Mouse (Mus musculus) layer of hippocampus, postnatal 25 days (tissue): ENCODE results near the gene Cux1. TPM values are rescaled to one million over a fixed set of nuclear protein-coding genes. Genes with fewer than 3 reads are reported as not detected.

Source experiments
- DNase-seq, 2 experiments: peaks; one replicate each; pipeline ENCODE4 v3.0.0; 2022; ENCODE audit warnings: mixed read lengths in 2 of 2, low spot score in 1 of 2; ENCODE audit errors: extremely low spot score in 1 of 2
- total RNA-seq, 2 experiments: library from RNA; stranded (reverse); gene quantifications; 2 replicates each; pipeline ENCODE4 v1.2.3; 2021

The Cux1 gene
- total RNA-seq, 2 experiments from 2014 or later: 36.6 to 37.1 TPM

DNA sequence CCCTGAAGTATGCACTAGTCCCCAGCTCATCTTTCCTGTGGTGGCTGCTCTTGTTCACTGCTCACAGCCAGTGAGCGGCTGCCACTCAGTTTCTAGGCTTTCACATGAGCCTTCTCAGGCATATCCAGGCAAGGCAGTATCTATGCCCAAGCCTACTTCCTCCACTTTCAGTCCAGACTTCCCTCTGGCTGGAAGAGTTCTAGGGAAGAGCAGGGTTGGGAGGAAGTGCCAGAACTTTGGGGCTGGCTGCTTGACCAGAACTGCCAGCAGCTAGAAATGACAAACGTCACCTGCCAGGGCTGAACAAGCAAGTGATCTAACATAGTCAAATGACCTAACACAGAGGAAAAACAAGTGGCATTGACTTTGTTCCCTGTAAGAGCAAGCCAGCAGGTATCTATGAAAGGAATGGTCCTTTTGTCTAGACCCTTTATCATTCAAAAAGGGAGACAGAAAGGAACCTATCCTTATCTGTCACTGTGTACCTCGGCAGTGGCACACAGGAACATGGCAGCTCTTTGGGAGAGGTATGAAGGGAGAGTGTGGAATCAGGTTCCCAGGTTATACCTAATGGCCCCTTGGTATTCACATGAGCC is 171.6 kb downstream of the Cux1 start:
- no peak for DNase-seq

DNA sequence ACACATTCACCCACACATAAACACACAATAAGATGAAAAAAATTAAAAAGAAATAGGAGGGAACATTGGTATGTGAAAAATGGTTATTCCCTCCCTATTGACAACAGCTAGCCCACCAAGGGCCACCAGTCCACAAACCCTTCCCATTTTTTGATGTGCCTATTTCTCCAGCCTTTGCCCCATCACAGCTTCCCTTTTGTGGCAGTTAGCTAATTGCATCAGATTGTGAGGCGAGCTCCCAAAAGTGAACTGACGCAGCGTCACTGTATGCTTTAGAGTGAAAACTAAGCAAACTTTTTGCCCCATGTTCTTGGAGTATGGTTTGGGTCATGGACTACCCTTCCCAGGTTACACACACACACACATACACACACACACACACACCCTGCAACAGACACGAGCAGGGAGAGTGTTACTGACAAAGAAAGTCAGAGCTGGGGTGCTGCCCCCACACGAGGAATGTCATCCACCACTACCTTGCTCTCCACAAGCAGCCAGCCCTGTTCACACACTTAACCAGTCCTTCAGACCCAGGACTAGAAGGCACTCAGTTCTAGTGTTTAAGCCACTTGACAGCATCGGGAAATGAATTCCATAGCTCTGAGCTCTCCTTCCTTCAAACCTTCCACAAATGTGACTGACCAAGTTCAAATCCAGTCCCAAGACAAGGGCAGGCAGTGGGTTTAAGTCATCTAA is 172.6 kb downstream of the Cux1 start:
- DNase-seq: no peak

DNA sequence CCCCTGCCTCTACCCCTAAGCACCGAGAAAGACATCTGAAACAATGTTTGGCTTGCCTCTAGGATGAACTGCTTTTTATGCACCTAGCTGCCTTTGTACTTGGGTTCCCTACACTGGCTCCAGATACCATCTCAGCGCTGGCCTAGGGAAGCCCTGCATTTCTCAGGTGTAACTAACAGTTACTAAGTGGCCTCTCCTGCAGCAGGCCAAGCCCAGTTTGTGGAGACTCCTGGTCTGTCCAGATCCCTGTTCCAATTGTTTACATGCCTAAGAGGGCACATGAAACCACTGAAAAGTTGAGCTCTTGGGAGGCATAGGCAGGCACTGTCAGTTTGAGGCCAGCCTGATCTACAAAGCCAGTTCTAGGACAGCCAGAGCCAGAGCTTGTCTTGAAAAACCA is 173.7 kb downstream of the Cux1 start:
- no peak for DNase-seq

DNA sequence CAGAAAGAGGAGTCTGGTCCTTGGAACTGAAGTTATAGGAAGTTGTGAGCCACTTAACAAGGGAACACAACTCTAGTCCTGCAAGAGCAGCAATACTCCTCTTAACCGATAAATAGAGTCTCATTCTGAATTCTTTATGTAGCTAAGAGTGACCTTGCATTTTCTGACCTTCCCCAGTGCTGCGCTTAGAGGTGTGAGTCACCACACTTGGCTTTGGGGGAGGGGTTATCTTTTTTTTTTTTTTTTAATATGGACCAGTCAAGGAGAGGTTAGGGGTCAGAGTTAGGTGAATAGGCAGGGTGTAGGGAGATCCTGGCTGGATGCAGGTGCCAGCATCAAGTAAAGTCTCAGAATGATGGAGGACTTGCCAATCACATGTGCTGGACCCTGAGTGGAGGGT is 180.5 kb downstream of the Cux1 start:
- no peak for DNase-seq

DNA sequence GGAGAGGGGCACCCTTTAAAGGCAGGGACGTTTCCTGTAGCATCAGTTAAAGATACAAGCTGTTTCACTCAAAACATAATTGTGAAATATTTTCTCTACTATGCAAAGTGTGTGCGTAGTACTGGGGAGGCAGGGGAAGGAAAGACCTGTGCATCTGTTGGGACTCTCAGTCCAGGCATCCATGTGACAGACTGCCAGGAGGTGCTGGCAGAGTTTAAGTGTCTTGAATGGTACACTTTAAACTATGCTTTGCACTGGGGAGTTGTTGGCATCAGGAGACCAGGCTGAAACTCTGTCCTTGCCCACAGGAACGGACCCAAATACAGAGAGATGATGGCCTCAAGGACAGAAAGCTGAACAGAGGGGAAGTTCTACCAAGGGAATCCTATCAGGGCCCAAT is 182.1 kb downstream of the Cux1 start:
- no peak for DNase-seq

DNA sequence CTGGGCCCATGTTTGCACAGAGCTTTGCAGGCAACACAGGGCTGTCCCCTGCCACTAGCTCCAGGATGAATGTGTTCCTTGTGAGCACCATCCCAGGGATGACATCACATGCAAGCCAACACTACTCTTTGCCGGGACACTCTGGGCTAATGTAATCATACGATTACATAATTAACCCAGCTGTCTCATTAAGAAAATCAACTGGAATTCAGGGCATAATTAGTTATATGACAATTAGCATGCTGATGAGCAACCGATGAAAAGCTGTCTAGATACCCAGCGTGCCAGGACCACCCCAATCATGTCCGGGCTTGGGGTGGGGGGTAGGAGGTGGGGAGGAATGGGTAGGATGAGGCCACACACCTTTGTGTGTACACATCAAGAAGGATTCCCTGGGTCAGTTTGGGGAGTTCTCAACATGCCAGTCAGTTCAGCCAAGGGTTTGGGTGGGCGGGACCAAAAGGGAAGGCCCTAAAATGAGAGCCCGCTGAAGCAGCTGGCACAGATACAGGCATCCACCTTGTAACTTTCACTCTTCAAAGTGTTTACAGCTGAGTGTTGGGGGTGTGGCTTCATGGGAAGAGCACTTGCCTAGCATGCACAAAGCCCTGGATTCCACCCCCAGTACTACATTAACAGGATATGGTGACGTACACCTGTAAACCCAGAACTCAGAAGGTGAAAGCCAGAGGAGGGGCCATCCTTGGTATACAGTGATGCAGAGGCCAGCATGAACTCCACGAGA is 184.9 kb downstream of the Cux1 start:
- no peak for DNase-seq

DNA sequence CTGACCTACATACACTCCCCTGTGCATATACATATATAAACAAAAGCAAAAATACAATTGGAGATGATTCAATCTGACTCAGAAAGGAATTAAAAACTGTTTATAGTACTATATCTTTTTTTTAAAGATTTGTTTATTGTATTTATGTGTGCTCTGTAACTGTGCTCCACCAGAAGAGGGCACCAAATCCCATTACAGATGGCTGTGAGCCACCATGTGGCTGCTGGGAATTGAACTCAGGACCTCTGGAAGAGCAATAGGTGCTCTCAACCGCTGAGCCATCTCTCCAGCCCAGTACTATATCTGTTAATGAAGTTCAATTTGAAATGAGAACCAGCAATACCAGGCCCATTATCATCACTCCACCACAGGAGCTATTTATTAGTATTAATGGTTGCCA is 187.9 kb downstream of the Cux1 start:
- no peak for DNase-seq

DNA sequence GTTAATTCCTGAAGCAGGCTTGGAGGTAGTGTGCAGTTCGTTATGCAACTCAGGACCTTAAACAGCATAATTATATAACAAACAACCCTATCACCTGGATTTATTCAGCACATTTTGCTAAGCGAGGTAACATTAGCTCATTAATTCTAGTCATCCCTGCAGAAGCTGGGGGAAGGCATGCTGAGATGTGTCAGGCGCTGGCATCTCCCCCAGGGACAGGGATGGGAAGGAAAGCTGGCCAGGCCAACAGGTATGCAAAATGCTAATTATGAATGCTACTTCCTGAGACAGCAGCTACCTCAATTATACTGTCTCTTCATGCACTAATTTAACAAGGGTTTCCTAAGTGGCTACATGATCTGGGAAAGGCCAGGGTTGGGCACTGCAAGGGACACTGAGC is 190.2 kb downstream of the Cux1 start:
- no peak for DNase-seq

DNA sequence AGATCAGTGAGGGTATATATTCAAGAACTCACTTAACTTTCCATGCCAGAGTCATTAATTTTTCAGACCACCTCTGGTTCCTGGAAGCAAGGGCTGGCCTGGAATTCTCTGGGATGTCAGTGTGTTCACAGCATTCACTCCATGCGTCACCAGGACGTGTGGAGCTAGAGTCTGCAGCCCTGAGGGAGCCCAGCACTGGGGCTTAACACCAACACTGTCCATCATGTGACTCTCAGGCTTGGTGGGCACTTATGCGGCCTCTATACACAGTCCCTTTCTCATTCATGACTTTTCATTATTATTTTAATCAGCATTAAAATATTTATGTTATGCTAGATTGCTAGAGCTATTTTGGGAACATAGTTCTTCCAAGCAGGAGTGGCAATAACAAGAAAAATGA is 191.9 kb downstream of the Cux1 start:
- DNase-seq: no peak

DNA sequence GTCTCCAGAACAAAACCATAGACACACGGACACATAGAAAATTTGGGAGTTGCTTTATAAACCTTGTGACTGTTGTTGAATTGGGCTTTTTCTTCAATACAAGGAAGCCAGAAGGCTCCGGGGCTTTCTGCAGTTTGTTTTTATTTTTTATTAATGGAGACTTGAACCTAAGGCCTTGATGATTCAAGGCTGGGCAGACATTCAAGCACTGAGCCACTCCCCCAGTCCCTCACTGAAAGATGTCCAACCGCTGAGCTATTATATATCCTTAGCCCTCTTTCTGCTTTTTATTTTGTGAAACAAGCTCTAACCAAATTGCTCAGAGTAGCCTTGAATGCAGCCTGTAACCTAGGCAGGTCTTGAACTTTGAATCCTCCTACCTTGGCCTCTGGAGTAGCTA is 195.0 kb downstream of the Cux1 start:
- DNase-seq: no peak

DNA sequence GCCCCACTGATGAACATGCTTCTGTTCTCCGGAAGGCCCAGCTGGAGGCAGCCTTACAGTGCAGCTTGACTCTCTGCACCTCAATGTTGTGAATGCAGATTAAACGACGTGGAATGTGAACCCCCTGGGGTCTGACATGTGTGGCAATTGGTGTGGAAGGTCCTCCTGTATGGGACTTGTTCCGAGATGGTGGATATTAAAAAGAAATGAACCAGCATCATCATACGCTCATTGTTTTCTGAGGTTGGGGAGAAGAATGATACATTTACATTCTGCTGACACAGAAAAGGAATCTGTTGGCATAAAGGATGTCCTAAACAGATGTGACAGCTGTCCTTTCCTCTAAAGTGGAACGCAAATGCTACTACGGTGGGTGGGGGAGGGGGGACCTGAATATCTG is 203.9 kb downstream of the Cux1 start:
- no peak for DNase-seq

DNA sequence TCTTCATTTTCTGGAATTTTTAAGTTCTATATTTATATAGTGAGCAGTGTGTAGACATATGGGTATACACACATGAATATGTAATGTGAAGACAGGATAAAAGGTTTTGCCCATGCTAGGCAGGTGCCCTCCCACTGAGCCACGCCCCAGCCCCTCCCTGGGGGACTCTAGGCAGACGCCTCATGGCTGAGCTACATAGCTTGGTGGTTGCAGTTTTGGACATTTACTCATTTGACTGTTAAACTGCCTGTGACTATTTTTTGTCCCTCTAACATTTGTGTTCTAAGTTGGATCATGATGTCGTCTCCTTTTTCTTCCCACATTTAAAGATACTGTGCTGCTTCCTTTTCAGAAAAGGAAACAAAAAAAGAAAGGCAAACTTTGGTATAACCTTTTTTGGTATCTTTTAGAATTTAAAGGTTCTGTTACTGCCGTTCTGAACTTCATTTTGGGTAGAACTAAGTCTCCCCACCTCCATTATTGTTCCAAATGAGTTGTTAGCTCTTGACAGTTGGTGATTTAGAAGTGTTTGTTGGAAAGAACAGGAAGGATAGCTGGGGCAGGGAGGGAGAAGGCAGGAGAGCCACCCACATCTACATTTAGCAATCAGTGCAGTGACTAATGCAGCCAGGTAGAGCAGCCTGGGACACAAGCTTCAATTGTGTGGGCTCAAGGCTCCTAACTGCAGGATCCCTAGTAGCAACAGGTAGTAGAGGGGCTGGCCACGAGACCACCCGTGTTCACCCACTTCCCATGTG is 204.6 kb downstream of the Cux1 start:
- DNase-seq: no peak

DNA sequence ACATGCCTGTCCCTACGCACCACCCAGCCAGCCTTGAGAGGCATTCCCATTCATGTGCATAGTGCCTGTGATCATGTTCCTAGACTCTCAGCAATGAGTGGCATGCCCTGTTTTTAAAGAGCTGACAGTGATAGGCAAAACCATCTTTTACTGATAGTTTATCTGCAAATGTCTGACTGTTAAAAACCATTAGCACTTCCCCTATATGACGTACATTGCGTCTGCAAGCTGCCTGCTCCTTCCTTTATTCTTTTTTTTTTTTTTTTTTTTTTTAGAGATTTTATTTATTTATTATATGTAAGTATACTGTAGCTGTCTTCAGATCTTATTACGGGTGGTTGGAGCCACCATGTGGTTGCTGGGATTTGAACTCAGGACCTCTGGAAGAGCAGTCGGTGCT is 205.3 kb downstream of the Cux1 start:
- DNase-seq: no peak

DNA sequence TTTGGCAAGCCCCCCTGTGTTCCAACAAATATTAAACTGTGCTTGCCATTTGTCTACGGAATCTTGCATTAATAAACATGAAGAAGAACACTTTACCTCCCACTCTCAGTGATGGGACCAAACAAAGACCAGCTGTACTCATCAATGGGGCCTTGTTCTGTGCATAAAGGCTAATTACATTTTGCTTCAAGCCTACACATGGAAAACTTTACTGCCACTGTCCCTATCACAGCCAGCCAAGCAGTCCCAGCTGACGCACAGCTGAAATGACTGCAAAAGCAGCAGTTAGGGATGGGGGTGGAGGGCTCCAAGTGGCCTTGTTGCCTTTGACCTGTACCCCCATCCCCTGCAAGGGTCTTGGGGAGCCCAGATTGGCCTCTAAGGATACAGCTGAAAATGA is 210.1 kb downstream of the Cux1 start:
- no peak for DNase-seq

DNA sequence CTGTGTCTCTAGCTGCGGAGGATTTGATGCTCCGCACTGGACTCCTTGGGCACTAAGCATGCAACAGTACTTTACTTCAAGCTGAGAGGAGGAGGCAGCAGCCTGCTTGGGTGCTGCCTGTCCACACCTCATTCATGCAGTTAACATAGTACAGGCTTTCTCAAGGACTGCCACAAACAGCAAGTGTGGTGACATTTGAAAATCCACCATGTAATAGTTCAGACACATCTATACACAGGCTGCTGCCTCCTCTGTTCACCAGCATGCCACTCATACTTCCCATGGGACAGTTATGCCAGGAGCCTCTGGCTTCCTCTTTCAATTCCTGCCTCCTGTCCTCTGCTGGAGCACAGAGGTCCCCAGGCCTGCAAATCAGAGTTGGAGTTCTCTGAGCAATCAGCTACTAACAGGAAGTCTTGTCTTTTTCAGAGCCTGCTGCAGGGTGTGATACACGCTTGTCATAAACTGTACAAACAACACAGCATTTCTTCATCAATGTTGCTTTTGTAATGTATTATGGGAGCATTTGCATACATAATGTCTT is 211.6 kb downstream of the Cux1 start:
- DNase-seq: no peak

DNA sequence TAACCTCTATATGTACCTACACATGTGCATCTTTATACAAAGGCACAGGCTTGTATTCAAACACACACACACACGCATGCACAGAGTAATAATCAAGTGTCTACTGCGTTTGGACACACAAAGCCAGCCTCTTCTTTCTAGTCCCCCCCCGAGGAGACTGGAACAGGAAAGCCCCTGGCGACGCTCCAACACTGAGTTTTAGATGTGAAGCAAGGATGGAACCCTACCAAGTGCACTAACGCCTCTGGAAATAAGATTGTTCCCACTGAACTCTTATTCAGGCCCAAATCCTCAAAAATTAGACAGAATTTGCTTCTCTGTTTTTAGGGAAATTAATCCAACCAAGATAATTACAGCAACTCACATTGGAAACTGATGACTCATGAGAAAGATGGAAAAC is 212.6 kb downstream of the Cux1 start:
- DNase-seq: no peak

DNA sequence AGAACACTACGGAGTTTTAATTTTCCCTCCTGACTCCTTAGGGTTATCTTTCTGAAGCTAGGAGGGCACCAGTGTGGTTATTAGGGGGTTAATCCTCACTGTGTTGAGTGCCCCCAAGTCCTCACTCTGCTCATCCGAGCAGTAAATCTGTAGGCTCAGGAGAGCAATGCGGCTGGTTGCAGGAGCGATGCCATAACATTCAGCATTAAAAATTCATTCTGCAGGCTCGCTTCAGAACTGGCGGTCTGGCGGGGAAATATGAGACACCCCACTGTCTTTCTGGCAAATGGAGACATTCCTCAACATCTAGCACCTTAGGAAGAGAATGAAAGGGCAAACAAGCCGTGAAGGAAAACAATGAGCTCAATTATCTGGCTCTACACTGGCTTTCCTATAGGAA is 214.2 kb downstream of the Cux1 start:
- DNase-seq: no peak

DNA sequence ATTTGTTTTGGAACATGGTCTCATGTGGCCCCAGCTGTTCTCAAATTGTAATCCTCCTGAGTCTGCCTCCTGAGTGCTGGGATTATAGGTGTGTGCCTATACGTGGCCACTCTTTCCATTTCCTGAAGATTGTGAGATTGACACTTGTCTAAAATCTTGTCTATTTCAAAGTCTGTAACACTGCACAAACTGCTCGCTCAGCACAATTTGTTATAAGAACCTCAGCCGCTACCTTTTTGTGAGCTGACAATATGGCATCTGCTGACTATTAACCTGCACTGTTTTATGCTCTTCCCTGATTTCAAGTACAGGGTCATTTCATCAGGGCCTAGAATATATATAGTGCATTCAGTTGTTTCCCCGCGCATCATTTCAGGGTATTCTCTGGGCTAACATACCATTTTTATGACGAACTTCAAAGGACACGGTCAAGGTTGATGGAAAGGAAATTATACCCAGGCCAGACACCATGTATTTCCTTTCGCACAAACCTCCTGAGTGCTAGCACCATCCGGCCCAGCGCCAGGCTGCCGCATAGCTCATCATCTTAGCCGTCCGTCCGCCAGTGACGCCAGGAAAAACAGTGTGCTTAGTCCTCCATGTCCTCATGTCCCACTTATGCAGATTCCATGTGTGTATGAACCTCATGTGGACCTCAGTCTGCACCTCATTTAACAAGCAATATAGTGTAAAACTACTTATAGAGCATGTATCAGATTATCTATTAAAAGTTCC is 224.0 kb downstream of the Cux1 start:
- no peak for DNase-seq

DNA sequence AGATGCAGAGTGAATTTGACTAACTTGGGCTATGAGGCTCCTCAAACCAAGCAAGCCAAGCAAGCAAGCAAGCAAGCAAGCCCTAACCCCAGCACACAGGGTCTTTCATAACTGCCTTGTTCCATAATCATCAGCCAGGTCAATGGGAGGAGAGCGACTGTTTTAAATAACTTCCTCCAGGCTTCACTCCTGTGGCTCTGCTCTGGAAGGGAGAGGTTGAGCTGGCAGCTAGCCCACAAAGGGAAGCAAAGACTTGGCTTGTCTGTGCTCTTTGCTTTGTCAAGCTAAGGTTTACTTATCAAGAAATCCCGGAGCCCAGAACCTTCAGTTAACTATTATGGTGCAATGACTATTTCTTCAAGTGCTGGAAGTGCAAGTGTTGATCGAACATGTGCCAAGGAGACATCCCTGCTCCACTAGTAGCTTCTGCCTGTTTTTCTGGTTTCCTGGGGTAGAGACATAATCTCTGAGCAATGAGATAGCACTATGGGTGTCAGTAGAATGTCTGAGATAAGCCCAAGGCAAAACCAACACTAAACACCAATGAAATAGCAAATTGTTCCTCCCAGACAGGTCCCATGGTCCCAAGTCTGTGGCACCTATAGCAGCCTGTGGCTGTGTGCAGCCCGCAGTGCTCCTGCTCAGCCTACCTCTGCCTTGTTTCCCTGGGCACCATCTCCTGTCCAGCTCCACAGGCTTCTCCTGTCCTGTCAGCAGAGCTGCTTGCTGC is 230.3 kb downstream of the Cux1 start:
- no peak for DNase-seq

DNA sequence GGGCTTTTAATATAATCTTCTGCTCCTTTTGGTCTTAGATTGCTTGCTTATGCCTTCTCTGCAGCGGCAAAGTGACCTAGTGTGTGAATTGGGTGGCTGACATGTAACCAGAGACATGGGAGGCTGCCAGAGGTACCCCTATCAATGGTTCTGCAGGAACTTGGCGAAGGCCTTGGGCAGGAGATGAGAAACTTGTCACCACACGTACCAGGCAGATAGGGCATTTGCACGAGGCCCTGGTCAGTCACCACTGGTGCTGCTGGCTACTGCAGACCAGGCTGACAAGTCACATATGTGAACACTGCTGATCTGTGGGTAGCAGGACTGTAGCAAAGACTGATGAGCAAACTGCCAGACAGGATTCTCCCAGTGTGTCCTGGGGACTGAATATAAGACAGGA is 231.6 kb downstream of the Cux1 start:
- DNase-seq: no peak
